Mouse (Mus musculus): ENCODE results near the gene Armc7. TPM values are rescaled to one million over a fixed set of nuclear protein-coding genes. Genes with fewer than 3 reads are reported as not detected.
"Not testable (repeated sequence)": the region's sequence is repeated elsewhere in the genome, so short reads cannot be mapped to it uniquely, and the experiment has no call there.

Armc7 gene
- polyA plus RNA-seq, 1 experiment = 11.6 TPM

GRCm38 (mm10) chr11:115452281-115452860, 23.1 kb upstream of the Armc7 start:
- 80% methylated on average over 7 of the region's 7 CpGs for WGBS
- DNase-seq = no peak
- Histone ChIP-seq H3K4me1 (ENCODE audit: control insufficient read depth, insufficient read depth, low read length) (no peaks in the 10 kb centered on the region), H3K4me3 (replicated peaks; ENCODE audit: extremely low read depth, low read depth, low read length) (no peak overlapping the region)
- TF ChIP-seq CTCF (IDR thresholded peaks at IDR 0.05; ENCODE audit: insufficient read depth, low read length) = no peak
- no peak for TF ChIP-seq POLR2A (IDR thresholded peaks at IDR 0.05; ENCODE audit: borderline replicate concordance, extremely low read depth, low read depth, low read length)

GRCm38 (mm10) chr11:115453306-115453705, 22.2 kb upstream of the Armc7 start:
- DNase-seq = no peak

GRCm38 (mm10) chr11:115454822-115455221, 20.6 kb upstream of the Armc7 start:
- 88% methylated on average over 6 of the region's 6 CpGs for WGBS
- not testable (repeated sequence) for DNase-seq; H3K4me3 ChIP-seq (replicated peaks; ENCODE audit: extremely low read depth, low read depth, low read length); H3K4me1 ChIP-seq (ENCODE audit: control insufficient read depth, insufficient read depth, low read length)

More at GRCm38 (mm10) chr11:115453306-115453705, 22.2 kb upstream of the Armc7 start:
- TF ChIP-seq POLR2A (IDR thresholded peaks at IDR 0.05; ENCODE audit: borderline replicate concordance, extremely low read depth, low read depth, low read length) (no peak), CTCF (IDR thresholded peaks at IDR 0.05; ENCODE audit: insufficient read depth, low read length) (no peak)
- H3K4me1 ChIP-seq (ENCODE audit: control insufficient read depth, insufficient read depth, low read length) = no peaks in the 10 kb centered on the region
- WGBS = 69% methylated on average over 4 of the region's 4 CpGs
- no peak overlapping the region for H3K4me3 ChIP-seq (replicated peaks; ENCODE audit: extremely low read depth, low read depth, low read length)

GRCm38 (mm10) chr11:115455619-115456018, 19.8 kb upstream of the Armc7 start:
- no peaks in the 10 kb centered on the region for H3K4me1 ChIP-seq (ENCODE audit: control insufficient read depth, insufficient read depth, low read length)
- 91% methylated on average over 15 of the region's 15 CpGs for WGBS
- H3K4me3 ChIP-seq (replicated peaks; ENCODE audit: extremely low read depth, low read depth, low read length) = no peak overlapping the region
- DNase-seq = no peak
- TF ChIP-seq CTCF (IDR thresholded peaks at IDR 0.05; ENCODE audit: insufficient read depth, low read length) (no peak), POLR2A (IDR thresholded peaks at IDR 0.05; ENCODE audit: borderline replicate concordance, extremely low read depth, low read depth, low read length) (no peak)

GRCm38 (mm10) chr11:115456182-115456581, 19.3 kb upstream of the Armc7 start:
- 91% methylated on average over 5 of the region's 5 CpGs for WGBS
- H3K4me3 ChIP-seq (replicated peaks; ENCODE audit: extremely low read depth, low read depth, low read length) = no peak overlapping the region
- DNase-seq = no peak
- TF ChIP-seq POLR2A (IDR thresholded peaks at IDR 0.05; ENCODE audit: borderline replicate concordance, extremely low read depth, low read depth, low read length) = no peak
- no peak for TF ChIP-seq CTCF (IDR thresholded peaks at IDR 0.05; ENCODE audit: insufficient read depth, low read length)
- no peaks in the 10 kb centered on the region for H3K4me1 ChIP-seq (ENCODE audit: control insufficient read depth, insufficient read depth, low read length)

GRCm38 (mm10) chr11:115457405-115457804, 18.1 kb upstream of the Armc7 start:
- no peak for TF ChIP-seq CTCF (IDR thresholded peaks at IDR 0.05; ENCODE audit: insufficient read depth, low read length)
- TF ChIP-seq POLR2A (IDR thresholded peaks at IDR 0.05; ENCODE audit: borderline replicate concordance, extremely low read depth, low read depth, low read length) = no peak
- no peak for DNase-seq
- WGBS = 30% methylated on average over 6 of the region's 6 CpGs
- Histone ChIP-seq H3K4me3 (replicated peaks; ENCODE audit: extremely low read depth, low read depth, low read length) (no peak overlapping the region), H3K4me1 (ENCODE audit: control insufficient read depth, insufficient read depth, low read length) (no peaks in the 10 kb centered on the region)

GRCm38 (mm10) chr11:115460976-115461375, 14.5 kb upstream of the Armc7 start:
- 33% methylated on average over 8 of the region's 8 CpGs for WGBS
- H3K4me1 ChIP-seq (ENCODE audit: control insufficient read depth, insufficient read depth, low read length) = no peaks in the 10 kb centered on the region
- no peak overlapping the region for H3K4me3 ChIP-seq (replicated peaks; ENCODE audit: extremely low read depth, low read depth, low read length)
- no peak for TF ChIP-seq POLR2A (IDR thresholded peaks at IDR 0.05; ENCODE audit: borderline replicate concordance, extremely low read depth, low read depth, low read length)
- no peak for TF ChIP-seq CTCF (IDR thresholded peaks at IDR 0.05; ENCODE audit: insufficient read depth, low read length)
- DNase-seq = no peak

GRCm38 (mm10) chr11:115461846-115462242, 13.6 kb upstream of the Armc7 start:
- H3K4me1 ChIP-seq (ENCODE audit: control insufficient read depth, insufficient read depth, low read length) = no peaks in the 10 kb centered on the region
- H3K4me3 ChIP-seq (replicated peaks; ENCODE audit: extremely low read depth, low read depth, low read length) = no peak overlapping the region
- no peak for TF ChIP-seq CTCF (IDR thresholded peaks at IDR 0.05; ENCODE audit: insufficient read depth, low read length)
- TF ChIP-seq POLR2A (IDR thresholded peaks at IDR 0.05; ENCODE audit: borderline replicate concordance, extremely low read depth, low read depth, low read length) = no peak
- WGBS = 67% methylated on average over 5 of the region's 5 CpGs
- DNase-seq = no peak

GRCm38 (mm10) chr11:115462243-115462891, 13.1 kb upstream of the Armc7 start, which contains the start of gene Slc16a5:
Gene Slc16a5, plus strand, starts transcription at chr11:115462474.
- TF ChIP-seq POLR2A (IDR thresholded peaks at IDR 0.05; ENCODE audit: borderline replicate concordance, extremely low read depth, low read depth, low read length) (no peak), CTCF (IDR thresholded peaks at IDR 0.05; ENCODE audit: insufficient read depth, low read length) (no peak)
- Histone ChIP-seq H3K4me1 (ENCODE audit: control insufficient read depth, insufficient read depth, low read length) (no peaks in the 10 kb centered on the region), H3K4me3 (replicated peaks; ENCODE audit: extremely low read depth, low read depth, low read length) (no peak within 1 kb of the TSS)
- DNase-seq = no peak
- 69% methylated on average over 16 of the region's 16 CpGs for WGBS

- WGBS = 62% methylated on average over 11 of the region's 11 CpGs
Measured at GRCm38 (mm10) chr11:115463397-115463796, 12.1 kb upstream of the Armc7 start.

More at GRCm38 (mm10) chr11:115463397-115463796, 12.1 kb upstream of the Armc7 start:
- DNase-seq = no peak
- TF ChIP-seq POLR2A (IDR thresholded peaks at IDR 0.05; ENCODE audit: borderline replicate concordance, extremely low read depth, low read depth, low read length) = no peak
- TF ChIP-seq CTCF (IDR thresholded peaks at IDR 0.05; ENCODE audit: insufficient read depth, low read length) = no peak
- Histone ChIP-seq H3K4me1 (ENCODE audit: control insufficient read depth, insufficient read depth, low read length) (no peaks in the 10 kb centered on the region), H3K4me3 (replicated peaks; ENCODE audit: extremely low read depth, low read depth, low read length) (no peak overlapping the region)
